Mouse (Mus musculus) heart, adult 11 months (tissue): Measurements from ENCODE around the gene Kif4.
A peak's percentile ranks its signal among the peaks of the same experiment; 100 is the strongest.

Source experiments
- DNase-seq: peaks from one replicate; pipeline ENCODE4 v3.0.0; 2022

The Kif4 gene

GRCm38 (mm10) chrX:100734359-100734758 lies 108.8 kb downstream of the Kif4 start:
- no peak for DNase-seq

- peak; percentile 96 for DNase-seq
Observed at GRCm38 (mm10) chrX:100738918-100739317, 113.4 kb downstream of the Kif4 start.

- DNase-seq: no peak
Observed at GRCm38 (mm10) chrX:100739443-100739842, 113.9 kb downstream of the Kif4 start.

GRCm38 (mm10) chrX:100740785-100741184 lies 115.2 kb downstream of the Kif4 start:
- DNase-seq: peak; percentile 96

GRCm38 (mm10) chrX:100741940-100742339 lies 116.4 kb downstream of the Kif4 start:
- DNase-seq: peak; percentile 95

- no peak for DNase-seq
Observed at GRCm38 (mm10) chrX:100765855-100766254, 140.3 kb downstream of the Kif4 start.

GRCm38 (mm10) chrX:100767181-100767884 lies 141.8 kb downstream of the Kif4 start, which contains the start of gene Dlg3:
Dlg3 (plus strand) TSS chrX:100767722.
- DNase-seq: peak; percentile 94

GRCm38 (mm10) chrX:100767885-100768626 lies 142.5 kb downstream of the Kif4 start:
- peak; percentile 83 for DNase-seq

GRCm38 (mm10) chrX:100769281-100769680 lies 143.7 kb downstream of the Kif4 start:
- peak; percentile 28 for DNase-seq

GRCm38 (mm10) chrX:100774341-100774811 lies 148.8 kb downstream of the Kif4 start:
- DNase-seq: peak; percentile 96

GRCm38 (mm10) chrX:100775405-100775804 lies 149.9 kb downstream of the Kif4 start:
- peak; percentile 79 for DNase-seq

GRCm38 (mm10) chrX:100776494-100776893 lies 151.0 kb downstream of the Kif4 start:
- DNase-seq: no peak
